Mouse (Mus musculus) midbrain, embryonic 16.5 days (tissue): Measurements from ENCODE around the gene Akp3. TPM values are rescaled to one million over a fixed set of nuclear protein-coding genes. Genes with fewer than 3 reads are reported as not detected.
A peak's percentile ranks its signal among the peaks of the same experiment; 100 is the strongest.

Experiments used
- ATAC-seq: fragments of 200-750 bp; cut with Nextera tagmentation; 2 replicates; pipeline ENCODE4 v1.8.0; 2017; ENCODE audit warnings: moderate TSS enrichment
- H3K27ac ChIP-seq: fragments of 300-500 bp; sonication (generic); 2 replicates; pipeline ENCODE4 v1.5.1; 2014; ENCODE audit warnings: mild to moderate bottlenecking, low read length, mixed read lengths
- H3K27me3 ChIP-seq: fragments of 300-500 bp; sonication (generic); 2 replicates; pipeline ENCODE4 v1.6.1; 2014; ENCODE audit warnings: low read depth, low read length, mixed read lengths; ENCODE audit not compliant: control insufficient read depth, insufficient read depth
- H3K36me3 ChIP-seq: fragments of 300-500 bp; sonication (generic); 2 replicates; pipeline ENCODE4 v1.6.1; 2014; ENCODE audit warnings: mild to moderate bottlenecking, low read length, moderate library complexity, mixed read lengths; ENCODE audit not compliant: control insufficient read depth, insufficient read depth
- H3K4me1 ChIP-seq: fragments of 300-500 bp; sonication (generic); 2 replicates; pipeline ENCODE4 v1.6.1; 2014; ENCODE audit warnings: mild to moderate bottlenecking, low read length, mixed read lengths; ENCODE audit not compliant: control insufficient read depth, insufficient read depth
- H3K4me2 ChIP-seq: fragments of 300-500 bp; sonication (generic); 2 replicates; pipeline ENCODE4 v1.6.1; 2014; ENCODE audit warnings: mild to moderate bottlenecking, low read length, mixed read lengths
- H3K4me3 ChIP-seq: fragments of 300-500 bp; sonication (generic); 2 replicates; pipeline ENCODE4 v1.5.1; 2014; ENCODE audit warnings: low read depth, mild to moderate bottlenecking, low read length, moderate library complexity, mixed read lengths
- H3K9ac ChIP-seq: fragments of 300-500 bp; sonication (generic); 2 replicates; pipeline ENCODE4 v1.6.1; 2014; ENCODE audit warnings: low read depth, low read length, mixed read lengths
- H3K9me3 ChIP-seq: fragments of 300-500 bp; sonication (generic); replicated peaks from 2 replicates; pipeline ENCODE4 v1.6.1; 2014; ENCODE audit warnings: mild to moderate bottlenecking, low read length, mixed read lengths; ENCODE audit not compliant: control insufficient read depth, poor library complexity, severe bottlenecking
- WGBS: fragments of 180-500 bp; shearing (Covaris S2); extraction: QIAGEN DNeasy Blood & Tissue Kit; methylation state at CpG from one replicate; pipeline ENCODE4 v1.1.7; 2014; 5-methylcytosine and 5-hydroxymethylcytosine counted together
- polyA plus RNA-seq: library from polyadenylated mRNA; unstranded; fragments of >200 nt; fragmentation: Nextera tagmentation; extraction: Ambion mirVana; gene quantifications from 2 replicates; pipeline ENCODE4 v1.2.1, GENCODE M21; 2015

The Akp3 gene
- polyA plus RNA-seq, result not detected in 2 replicates

DNA sequence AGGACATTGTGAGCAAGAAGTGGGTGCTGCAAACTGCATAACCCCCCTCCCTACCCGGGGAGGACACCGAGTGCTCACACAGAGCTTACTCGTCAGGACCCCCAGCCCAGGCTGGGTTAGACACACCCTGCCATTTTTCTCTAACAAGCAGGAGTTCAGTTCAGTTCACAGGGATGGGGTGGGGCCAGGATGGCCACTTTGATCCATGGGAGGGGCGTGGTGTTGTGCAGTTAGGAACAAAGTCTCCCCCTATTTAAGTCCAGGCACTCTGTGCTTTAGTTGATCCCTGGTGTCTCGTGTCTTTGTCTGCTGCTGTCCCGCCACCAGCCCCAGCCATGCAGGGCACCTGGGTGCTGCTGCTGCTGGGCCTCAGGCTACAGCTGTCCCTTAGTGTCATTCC is at the start of gene Akp3:
Gene Akp3 (plus strand): TSS at position 301 of the 400 bp plus-strand sequence.
- no peak within 1 kb of the TSS for H3K9ac ChIP-seq
- no peak within 1 kb of the TSS for H3K27ac ChIP-seq
- H3K4me1 ChIP-seq, result no peaks in the 10 kb centered on the region
- H3K9me3 ChIP-seq, result no peaks in the 10 kb centered on the region
- no peaks in the 10 kb centered on the region for H3K36me3 ChIP-seq
- 78% methylated on average over 6 of the region's 6 CpGs for WGBS
- no peak within 1 kb of the TSS for H3K4me2 ChIP-seq
- peaks cover 17% of the 10 kb centered on the region for H3K27me3 ChIP-seq
- no peak within 1 kb of the TSS for H3K4me3 ChIP-seq
- no peak for ATAC-seq

DNA sequence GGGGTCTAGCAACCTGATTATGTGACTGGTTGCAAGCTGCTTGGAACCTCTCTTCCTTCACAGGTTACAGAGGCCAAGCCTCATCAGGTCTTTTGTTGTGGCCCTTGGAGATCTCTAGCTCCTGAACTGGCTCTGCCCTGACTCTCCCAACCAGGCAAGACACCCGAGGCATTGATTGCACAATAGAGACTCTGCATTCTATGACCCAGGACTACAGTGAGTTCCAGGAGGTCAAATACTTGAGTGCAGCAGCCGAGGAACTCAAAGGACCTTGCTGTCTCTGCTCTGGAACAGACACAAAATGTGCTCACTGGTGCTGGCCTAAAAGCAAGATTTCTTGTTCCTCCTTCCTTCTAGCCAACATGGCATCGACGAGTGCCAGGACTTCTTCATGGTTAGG is 38.6 kb upstream of the Akp3 start:
- H3K4me1 ChIP-seq, result no peaks in the 10 kb centered on the region
- ATAC-seq, result no peak
- WGBS, result 76% methylated on average over 4 of the region's 4 CpGs

DNA sequence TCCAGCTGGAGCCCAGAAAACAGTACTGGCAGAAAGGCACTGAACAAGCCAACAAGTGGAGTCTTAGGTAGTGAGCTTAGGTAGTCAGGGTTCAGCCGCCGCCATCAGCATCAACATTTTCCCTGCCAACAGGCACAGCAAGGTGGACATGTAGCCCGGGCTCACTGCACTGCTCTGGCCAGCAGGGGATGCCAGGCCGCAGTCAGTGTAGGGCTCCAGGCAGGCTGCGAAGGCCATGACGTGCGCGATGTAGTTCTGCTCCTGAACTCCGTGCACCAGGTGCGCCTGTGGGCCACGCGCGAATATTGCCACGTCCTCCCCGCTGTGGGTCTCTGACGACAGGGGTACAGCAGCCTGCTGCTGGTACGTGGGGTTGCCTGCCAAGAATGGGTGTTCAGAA is 37.8 kb upstream of the Akp3 start:
- Histone ChIP-seq H3K4me2 (no peak overlapping the region), H3K27me3 (no peaks in the 10 kb centered on the region), H3K36me3 (no peaks in the 10 kb centered on the region), H3K9ac (no peak overlapping the region), H3K4me3 (no peak overlapping the region), H3K27ac (no peak overlapping the region), H3K9me3 (0 out of 2 replicates have a peak, but pooled peaks cover 2% of the 10 kb centered on the region), H3K4me1 (no peaks in the 10 kb centered on the region)
- no peak for ATAC-seq
- 63% methylated on average over 17 of the region's 17 CpGs for WGBS

More for the DNA sequence above, 38.6 kb upstream of the Akp3 start:
- Histone ChIP-seq H3K36me3 (no peaks in the 10 kb centered on the region), H3K4me3 (no peak overlapping the region), H3K9ac (no peak overlapping the region), H3K9me3 (0 out of 2 replicates have a peak, but pooled peaks cover 2% of the 10 kb centered on the region), H3K4me2 (no peak overlapping the region), H3K27me3 (no peaks in the 10 kb centered on the region), H3K27ac (no peak overlapping the region)

DNA sequence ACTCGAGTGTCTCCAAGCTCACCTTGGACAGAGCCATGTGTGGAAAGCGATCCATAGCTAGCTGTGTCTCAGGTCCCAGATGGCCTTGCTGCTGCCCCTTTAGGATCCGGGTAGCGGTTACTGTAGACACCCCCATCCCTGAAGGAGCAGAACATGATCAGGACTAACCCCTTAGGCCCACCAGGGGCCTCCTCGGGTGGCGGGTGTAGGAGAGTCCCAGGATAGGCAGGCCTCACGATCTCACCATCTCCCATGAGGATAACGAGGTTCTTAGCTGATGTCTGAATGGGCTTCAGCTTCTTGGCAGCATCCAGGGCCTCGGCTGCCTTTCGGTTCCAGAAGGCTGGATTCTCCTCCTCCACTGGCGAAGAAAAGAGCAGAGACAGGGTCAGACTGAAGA is 35.5 kb upstream of the Akp3 start:
- no peaks in the 10 kb centered on the region for H3K4me1 ChIP-seq
- WGBS, result 89% methylated on average over 11 of the region's 11 CpGs

DNA sequence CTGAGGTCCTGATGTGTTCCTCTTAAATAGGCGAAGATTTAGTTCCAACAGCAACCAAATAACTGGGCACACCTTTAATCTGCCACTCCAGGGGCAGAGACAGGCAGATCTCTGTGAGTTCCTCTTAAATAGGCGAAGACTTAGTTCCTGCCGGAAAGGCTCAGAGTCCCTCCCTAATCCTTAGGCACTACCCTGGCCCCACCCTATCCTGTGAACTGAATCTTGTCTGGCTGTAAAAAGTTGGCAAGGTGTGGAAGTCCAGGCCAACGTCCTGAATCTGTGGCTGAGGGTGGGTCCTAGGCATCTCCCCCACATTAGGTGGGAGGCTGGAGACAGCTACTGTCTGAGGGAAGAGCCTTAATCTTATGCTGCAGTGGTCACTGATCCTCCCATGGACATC is 34.9 kb upstream of the Akp3 start, which contains the start of gene Alppl2:
Gene Alppl2 (minus strand): TSS at position 101 of the 400 bp plus-strand sequence.
- no peak within 1 kb of the TSS for H3K4me3 ChIP-seq
- no peaks in the 10 kb centered on the region for H3K4me1 ChIP-seq
- no peak within 1 kb of the TSS for H3K9ac ChIP-seq
- no peak within 1 kb of the TSS for H3K27ac ChIP-seq
- no peak for ATAC-seq
- WGBS, result 84% methylated on average over 4 of the region's 4 CpGs
- 0 out of 2 replicates have a peak, but pooled peaks cover 2% of the 10 kb centered on the region for H3K9me3 ChIP-seq
- no peaks in the 10 kb centered on the region for H3K27me3 ChIP-seq
- H3K36me3 ChIP-seq, result no peaks in the 10 kb centered on the region
- H3K4me2 ChIP-seq, result no peak within 1 kb of the TSS

More for the DNA sequence above, 35.5 kb upstream of the Akp3 start:
- H3K4me3 ChIP-seq, result no peak overlapping the region
- no peaks in the 10 kb centered on the region for H3K27me3 ChIP-seq
- H3K36me3 ChIP-seq, result no peaks in the 10 kb centered on the region
- no peak overlapping the region for H3K9ac ChIP-seq
- H3K9me3 ChIP-seq, result 0 out of 2 replicates have a peak, but pooled peaks cover 2% of the 10 kb centered on the region
- no peak overlapping the region for H3K4me2 ChIP-seq
- no peak for ATAC-seq
- no peak overlapping the region for H3K27ac ChIP-seq

DNA sequence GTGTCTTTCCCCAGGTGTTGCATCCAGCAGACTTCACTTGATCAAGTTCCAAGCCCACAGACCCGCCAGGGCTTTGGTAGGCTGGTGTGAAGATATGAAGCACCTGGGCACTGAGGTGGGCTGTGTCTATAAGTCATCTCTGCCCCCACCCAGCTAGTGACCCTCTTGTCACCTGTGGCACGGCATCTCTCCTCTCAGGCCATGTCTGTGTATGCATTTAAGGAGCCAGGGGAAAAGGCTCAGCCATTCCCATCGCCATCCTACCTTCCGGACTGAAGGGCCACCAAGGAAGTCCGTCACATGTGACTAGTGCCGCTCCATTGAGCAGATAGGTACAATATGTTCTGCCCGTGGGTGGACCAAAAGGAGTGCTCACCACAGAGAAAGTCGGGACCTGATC is 29.1 kb upstream of the Akp3 start:
- ATAC-seq, result no peak
- WGBS, result 78% methylated on average over 8 of the region's 8 CpGs
- no peak overlapping the region for H3K9ac ChIP-seq

DNA sequence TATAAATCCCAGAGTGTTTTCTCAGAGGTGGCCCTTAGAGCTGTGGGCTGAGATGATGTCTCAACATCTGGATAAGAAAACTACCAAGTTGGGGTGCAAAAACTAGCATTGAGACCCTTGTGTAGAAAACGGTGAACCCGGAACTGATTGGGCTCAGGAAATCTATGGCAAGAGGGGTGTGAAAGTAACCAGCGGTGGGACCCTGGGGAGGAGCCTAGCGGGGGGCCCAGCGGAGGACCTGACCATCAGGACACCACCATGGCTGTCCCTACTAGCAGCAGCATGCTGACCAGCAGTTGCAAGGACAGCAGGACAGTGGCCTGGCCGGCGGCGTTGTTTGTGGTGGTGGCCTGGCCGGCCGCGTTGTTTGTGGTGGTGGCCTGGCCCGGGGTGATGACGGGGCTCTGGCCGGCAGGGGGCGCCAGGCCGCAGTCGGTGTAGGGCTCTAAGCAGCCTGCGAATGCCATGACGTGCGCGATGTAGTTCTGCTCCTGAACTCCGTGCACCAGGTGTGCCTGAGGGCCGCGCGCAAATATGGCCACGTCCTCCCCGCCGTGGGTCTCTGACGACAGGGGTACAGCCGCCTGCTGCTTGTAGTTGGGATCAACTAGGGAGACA is 26.3 kb upstream of the Akp3 start:
- peak; percentile 51; the same call in 1 of the 2 replicates for ATAC-seq
- Histone ChIP-seq H3K36me3 (no peaks in the 10 kb centered on the region), H3K9ac (no peak overlapping the region), H3K9me3 (no peaks in the 10 kb centered on the region), H3K27ac (no peak overlapping the region), H3K4me3 (no peak overlapping the region), H3K27me3 (no peaks in the 10 kb centered on the region; the same call in 1 of the 2 replicates), H3K4me2 (peak overlapping the region; percentile 13; the same call in 1 of the 2 replicates), H3K4me1 (no peaks in the 10 kb centered on the region)
- 15% methylated on average over 30 of the region's 30 CpGs for WGBS

More for the DNA sequence above, 29.1 kb upstream of the Akp3 start:
- H3K4me1 ChIP-seq, result no peaks in the 10 kb centered on the region
- no peaks in the 10 kb centered on the region for H3K36me3 ChIP-seq
- H3K4me3 ChIP-seq, result no peak overlapping the region
- no peak overlapping the region for H3K4me2 ChIP-seq
- no peaks in the 10 kb centered on the region for H3K9me3 ChIP-seq
- H3K27me3 ChIP-seq, result no peaks in the 10 kb centered on the region; the same call in 1 of the 2 replicates
- no peak overlapping the region for H3K27ac ChIP-seq

DNA sequence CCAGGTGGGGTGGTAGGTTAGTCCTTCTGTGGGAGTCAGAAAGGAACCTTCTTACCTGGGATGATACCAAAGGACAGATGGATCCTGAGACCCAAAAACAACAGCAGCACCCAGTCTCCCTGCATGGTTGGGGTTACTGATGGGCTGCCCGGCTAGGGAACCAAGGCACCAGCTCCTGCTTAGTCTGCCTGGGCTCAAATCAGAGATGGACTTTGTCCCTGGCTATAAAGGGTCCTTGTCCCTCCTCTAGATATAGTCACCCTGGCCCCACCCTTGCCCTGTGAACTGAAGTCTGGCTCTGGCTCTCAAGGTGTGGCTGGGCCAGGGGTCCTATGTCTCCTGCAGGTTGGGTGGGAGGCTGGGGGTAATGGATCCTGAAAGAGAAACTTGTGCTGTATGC is 23.4 kb upstream of the Akp3 start, which contains the start of gene Alpi:
Gene Alpi (minus strand): TSS at position 196 of the 400 bp plus-strand sequence.
- H3K9me3 ChIP-seq, result no peaks in the 10 kb centered on the region
- no peak for ATAC-seq
- no peak within 1 kb of the TSS for H3K9ac ChIP-seq
- H3K4me1 ChIP-seq, result no peaks in the 10 kb centered on the region
- 85% methylated on average over 1 of the region's 1 CpGs for WGBS
- no peaks in the 10 kb centered on the region; the same call in 1 of the 2 replicates for H3K27me3 ChIP-seq
- no peak within 1 kb of the TSS for H3K4me3 ChIP-seq
- no peaks in the 10 kb centered on the region for H3K36me3 ChIP-seq
- no peak within 1 kb of the TSS for H3K4me2 ChIP-seq
- H3K27ac ChIP-seq, result no peak within 1 kb of the TSS

DNA sequence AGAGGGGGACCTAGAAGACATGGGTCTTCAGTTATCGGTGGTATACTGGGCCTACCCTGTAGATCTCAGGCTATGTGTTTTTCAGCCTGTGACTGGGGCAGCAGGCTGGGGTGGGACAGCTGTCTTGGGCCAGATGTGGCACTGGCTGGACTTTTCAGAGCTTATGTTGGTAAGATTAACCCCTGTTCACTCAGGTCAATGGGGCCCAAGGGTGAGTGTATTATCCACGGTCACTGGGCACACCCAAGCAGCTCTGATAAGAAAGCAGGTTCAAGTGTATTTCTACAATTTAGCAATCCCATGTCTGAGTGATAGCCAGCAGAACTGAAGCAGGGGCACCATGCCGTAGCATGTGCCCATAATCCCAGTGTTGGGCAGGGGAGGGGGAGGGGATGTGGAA is 22.7 kb upstream of the Akp3 start:
- Histone ChIP-seq H3K4me3 (no peak overlapping the region), H3K9me3 (no peaks in the 10 kb centered on the region), H3K4me1 (no peaks in the 10 kb centered on the region), H3K4me2 (no peak overlapping the region), H3K27ac (no peak overlapping the region), H3K9ac (no peak overlapping the region), H3K27me3 (no peaks in the 10 kb centered on the region; the same call in 1 of the 2 replicates), H3K36me3 (no peaks in the 10 kb centered on the region)
- 74% methylated on average over 3 of the region's 3 CpGs for WGBS
- ATAC-seq, result no peak
